Mouse (Mus musculus) thymus, postnatal 0 days (tissue): Measurements from ENCODE around the gene Rps18. TPM values are rescaled to one million over a fixed set of nuclear protein-coding genes. Genes with fewer than 3 reads are reported as not detected.
A peak's percentile ranks its signal among the peaks of the same experiment; 100 is the strongest.
"Not testable (repeated sequence)": the region's sequence is repeated elsewhere in the genome, so short reads cannot be mapped to it uniquely, and the experiment has no call there.

Experiments
- DNase-seq: peaks from one replicate; pipeline ENCODE4 v3.0.0-alpha.2; 2015; ENCODE audit warnings: low spot score
- polyA plus RNA-seq: library from polyadenylated mRNA; unstranded; fragments of >200 nt; fragmentation: Nextera tagmentation; extraction: Ambion mirVana; gene quantifications from 2 replicates; pipeline ENCODE4 v1.2.1, GENCODE M21; 2015

Gene Rps18
- polyA plus RNA-seq, 1 experiment from 2014 or later = 2,265 TPM

GRCm38 (mm10) chr17:33968927-33969326 lies 13.1 kb upstream of the Rps18 start:
- DNase-seq = peak; percentile 67

GRCm38 (mm10) chr17:33968489-33968888 lies 12.7 kb upstream of the Rps18 start:
- DNase-seq = peak; percentile 87

GRCm38 (mm10) chr17:33965846-33966550 lies 10.2 kb upstream of the Rps18 start:
- DNase-seq = no peak

- no peak for DNase-seq
Measured at GRCm38 (mm10) chr17:33965082-33965845, 9.5 kb upstream of the Rps18 start.

DNA sequence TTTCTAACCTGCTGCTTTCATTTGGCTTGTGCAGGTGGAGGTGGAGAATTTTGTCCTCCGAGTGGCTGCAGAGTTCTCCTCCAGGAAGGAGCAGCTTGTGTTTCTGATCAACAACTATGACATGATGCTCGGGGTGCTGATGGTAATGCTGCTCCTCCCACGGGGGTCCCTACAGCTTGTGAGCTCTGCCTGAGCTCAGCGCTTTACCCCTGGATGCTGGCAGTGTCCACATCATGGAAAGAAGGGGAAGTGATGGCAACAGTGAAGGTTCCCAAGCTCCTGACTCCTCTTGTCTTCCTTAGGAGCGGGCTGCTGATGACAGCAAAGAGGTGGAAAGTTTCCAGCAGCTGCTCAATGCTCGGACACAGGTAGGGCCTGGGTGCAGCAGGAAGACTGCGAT lies 7.1 kb upstream of the Rps18 start:
- no peak for DNase-seq

DNA sequence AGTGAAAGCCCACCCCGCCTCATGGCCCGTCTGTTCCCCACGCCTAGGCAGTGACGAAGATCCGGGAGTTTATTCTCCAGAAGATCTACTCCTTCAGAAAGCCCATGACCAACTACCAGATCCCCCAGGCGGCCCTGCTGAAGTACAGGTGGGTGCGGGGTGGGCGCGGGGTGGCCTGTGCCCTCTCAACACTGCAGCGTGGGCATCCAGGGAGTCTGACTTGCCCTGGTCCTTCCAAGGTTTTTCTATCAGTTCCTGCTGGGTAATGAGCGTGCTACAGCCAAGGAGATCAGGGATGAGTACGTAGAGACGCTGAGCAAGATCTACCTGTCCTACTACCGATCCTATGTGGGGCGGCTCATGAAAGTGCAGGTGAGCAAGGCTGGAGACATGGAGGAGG lies 4.1 kb upstream of the Rps18 start:
- no peak for DNase-seq

DNA sequence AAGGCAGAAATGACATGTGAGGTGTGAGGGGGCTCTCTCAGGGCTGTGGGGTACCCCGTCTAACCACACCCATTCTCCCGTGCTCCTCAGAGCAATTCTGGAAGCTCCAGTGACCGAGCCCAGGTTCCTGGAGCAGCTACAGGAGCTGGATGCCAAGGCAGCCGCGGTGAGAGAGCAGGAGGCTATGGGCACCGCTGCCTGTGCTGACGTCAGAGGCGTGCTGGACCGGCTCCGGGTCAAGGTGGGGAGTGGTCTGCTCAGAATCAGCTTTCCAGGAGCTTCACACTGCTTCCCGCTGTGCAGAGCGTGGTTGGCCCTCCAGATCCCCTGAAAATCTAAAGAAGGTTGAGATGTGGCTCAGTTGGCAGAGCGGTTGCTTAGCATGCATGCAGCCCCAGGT lies 3.3 kb upstream of the Rps18 start:
- no peak for DNase-seq

DNA sequence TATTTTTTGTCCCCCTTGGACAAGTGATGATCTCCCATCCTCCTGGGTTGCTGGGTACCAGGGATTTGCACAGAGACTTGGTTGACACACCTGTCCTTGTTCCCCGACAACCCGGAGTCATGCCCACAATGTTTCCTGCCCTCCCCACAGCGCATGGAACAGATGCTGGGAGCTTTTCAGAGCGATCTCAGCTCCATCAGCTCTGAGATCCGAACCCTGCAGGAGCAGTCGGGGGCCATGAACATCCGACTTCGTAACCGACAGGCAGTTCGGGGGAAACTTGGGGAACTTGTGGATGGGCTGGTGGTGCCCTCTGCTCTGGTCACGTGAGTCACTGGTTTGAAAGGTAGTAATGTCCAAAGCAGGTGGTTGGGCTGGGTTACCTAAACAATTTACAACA lies 2.6 kb upstream of the Rps18 start:
- DNase-seq = no peak

GRCm38 (mm10) chr17:33957493-33957892 lies 1.7 kb upstream of the Rps18 start:
- no peak for DNase-seq

DNA sequence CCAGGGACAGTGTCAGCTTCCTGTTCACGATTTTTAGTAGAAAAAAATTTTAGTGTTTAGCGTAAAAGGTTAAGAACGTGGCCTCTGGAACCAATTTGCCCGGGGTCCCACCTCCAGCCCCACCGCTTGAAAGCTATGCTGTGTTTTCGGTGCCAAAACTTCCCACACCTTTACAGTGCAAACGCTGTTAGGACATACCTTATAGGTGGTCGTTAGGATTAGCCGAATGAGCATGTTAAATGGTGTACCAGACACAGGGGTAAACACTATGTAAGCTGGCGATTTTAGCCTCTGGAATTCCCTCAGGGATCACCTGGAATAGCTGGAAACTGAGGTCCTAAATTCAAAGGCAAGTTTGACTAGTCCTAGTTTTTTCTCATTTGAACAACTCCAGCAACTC lies 535 bp upstream of the Rps18 start:
- DNase-seq = no peak

- DNase-seq = no peak
Measured at GRCm38 (mm10) chr17:33954646-33955554, 901 bp downstream of the Rps18 start.

DNA sequence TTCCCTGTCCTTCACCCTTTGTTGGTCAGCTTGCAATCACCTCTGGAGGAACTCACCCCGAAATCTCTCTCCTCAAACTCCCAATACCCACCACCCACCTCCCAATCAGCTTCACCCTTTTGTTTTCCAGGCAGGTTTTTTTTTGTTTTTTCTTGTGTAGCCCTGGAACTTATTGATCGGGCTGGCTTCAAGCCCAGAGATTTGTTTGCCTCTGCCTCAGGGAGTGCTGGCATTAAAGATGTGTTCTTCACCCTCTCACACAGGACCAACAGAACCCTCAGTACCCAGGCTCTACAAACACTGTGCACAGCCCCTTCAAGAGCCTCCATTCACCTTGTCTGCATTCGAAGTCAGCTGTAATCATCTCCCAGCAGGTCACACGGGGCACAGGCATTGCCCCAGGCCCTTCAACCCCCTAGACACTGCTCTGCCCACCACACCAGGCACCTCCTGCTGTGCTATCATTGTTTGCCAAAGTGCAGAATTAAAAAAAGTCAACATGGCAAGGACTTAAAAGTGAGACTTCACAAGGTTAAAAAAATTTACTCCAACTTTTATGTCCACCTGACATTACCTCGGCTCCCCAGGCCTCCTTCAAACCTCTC lies 1.7 kb downstream of the Rps18 start:
- no peak for DNase-seq

DNA sequence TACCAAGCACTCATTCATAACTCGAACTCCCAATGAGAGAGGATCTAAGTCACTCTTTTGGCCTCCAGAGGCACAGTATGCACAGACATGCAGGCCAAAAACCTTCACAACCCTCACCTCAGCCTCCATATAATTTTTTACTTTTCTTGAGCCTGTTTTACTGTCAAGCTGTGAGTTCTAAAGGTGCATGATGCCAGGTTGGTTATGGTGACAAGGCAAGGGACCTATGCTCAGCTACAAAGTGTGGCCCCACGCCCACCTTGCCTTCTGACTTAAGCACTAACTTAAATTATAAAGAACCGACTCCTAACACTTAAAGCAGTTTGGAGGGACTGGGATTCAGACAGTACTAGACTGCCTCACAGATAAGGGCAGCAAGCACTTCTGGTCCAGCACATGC lies 2.5 kb downstream of the Rps18 start:
- no peak for DNase-seq

- no peak for DNase-seq
Measured at GRCm38 (mm10) chr17:33952879-33953278, 2.9 kb downstream of the Rps18 start.

- DNase-seq = not testable (repeated sequence)
Measured at GRCm38 (mm10) chr17:33952015-33952414, 3.8 kb downstream of the Rps18 start.

GRCm38 (mm10) chr17:33951021-33951946 lies 4.5 kb downstream of the Rps18 start, which contains the start of gene B3galt4:
Gene B3galt4, minus strand, starts transcription at chr17:33951488.
- DNase-seq = peak; percentile 86

- DNase-seq = no peak
Measured at GRCm38 (mm10) chr17:33950131-33950625, 5.6 kb downstream of the Rps18 start.

DNA sequence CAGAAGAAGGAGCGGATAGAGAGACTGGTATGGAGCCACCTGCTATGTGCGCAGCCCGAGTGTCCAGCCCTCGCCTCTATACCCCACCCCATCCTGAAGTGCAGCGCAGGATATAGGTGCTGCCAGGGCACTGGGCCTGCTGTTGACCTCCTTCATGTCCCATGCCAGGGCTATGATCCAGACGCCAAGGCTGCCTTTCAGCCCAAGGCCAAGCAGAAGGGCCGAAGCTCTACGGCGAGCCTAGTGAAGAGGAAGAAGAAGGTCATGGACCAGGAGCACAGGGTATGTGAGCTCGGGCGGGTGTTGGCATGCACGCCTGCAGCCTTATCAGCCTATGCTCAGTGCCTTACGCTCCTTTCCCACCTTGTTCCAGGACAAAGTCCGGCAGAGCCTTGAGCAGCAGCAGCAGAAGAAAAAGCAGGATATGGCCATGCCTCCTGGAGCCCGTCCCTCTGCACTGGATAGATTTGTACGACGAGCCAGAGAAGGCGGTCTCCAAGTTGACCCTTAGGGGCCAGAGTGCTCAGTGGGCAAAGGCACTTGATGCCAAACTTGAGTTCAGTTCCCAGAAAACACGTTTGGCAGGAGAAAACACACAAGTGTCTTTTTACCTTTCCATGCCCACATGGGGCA lies 6.8 kb downstream of the Rps18 start:
- no peak for DNase-seq

DNA sequence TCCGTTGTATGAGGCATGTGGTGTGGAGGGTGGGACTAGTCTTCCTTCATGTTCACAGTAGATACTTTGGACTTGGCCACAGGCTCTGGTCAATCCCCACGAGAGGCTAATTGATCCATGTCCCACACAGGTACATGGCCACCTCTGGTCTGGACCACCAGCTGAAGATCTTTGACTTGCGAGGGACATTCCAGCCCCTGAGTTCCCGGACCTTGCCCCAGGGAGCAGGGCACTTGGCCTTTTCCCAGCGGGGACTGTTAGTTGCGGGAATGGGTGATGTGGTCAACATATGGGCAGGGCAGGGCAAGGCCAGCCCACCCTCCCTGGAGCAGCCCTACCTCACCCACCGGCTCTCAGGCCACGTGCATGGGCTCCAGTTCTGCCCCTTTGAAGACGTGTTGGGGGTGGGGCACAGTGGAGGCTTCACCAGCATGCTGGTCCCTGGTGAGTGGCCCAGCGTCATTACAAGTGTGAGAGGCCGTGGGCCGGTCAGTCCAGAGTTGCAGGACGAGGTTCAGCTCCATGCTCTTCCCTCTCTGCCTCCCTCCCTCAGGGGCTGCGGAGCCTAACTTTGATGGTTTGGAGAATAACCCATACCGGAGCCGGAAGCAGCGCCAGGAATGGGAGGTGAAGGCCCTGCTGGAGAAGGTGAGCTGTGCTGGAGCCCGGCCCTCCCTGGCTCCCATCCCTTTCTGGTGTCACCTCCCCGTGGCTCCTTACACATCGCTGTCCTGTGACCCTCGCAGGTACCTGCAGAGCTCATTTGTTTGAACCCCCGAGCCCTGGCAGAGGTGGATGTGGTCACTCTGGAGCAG lies 7.5 kb downstream of the Rps18 start:
- no peak for DNase-seq
